Mouse (Mus musculus): ENCODE data around the gene Pdpn. TPM values are rescaled to one million over a fixed set of nuclear protein-coding genes. Genes with fewer than 3 reads are reported as not detected.
"Not testable (repeated sequence)": the region's sequence is repeated elsewhere in the genome, so short reads cannot be mapped to it uniquely, and the experiment has no call there.

Pdpn gene
- total RNA-seq (2012; rRNA removed) (not detected in 2 replicates), total RNA-seq (2014; rRNA removed) (not detected in 2 replicates), polyA plus RNA-seq (2012; ENCODE audit: insufficient read length, low read depth) (not detected in 2 replicates)

- Histone ChIP-seq H3K4me1 (ENCODE audit: control insufficient read depth in 1 of 2, insufficient read depth in 2 of 2) (no peaks in the 10 kb centered on the region), H3K9ac (ENCODE audit: insufficient read depth, low read depth) (no peak within 1 kb of the TSS), H3K27me3 (replicated peaks) (peaks cover 19% of the 10 kb centered on the region), H3K27ac (ENCODE audit: insufficient read depth, low read depth) (no peak within 1 kb of the TSS), H3K36me3 (replicated peaks in 1 of 2; ENCODE audit: control insufficient read depth in 1 of 2, insufficient read depth in 1 of 2, low read length in 1 of 2) (no peaks in the 10 kb centered on the region), H3K4me3 (replicated peaks in 1 of 3; ENCODE audit: low read depth in 2 of 3, low read length in 2 of 3, poor library complexity in 1 of 3) (no peak within 1 kb of the TSS), H3K79me2 (replicated peaks; ENCODE audit: control insufficient read depth, extremely low read depth, insufficient read depth, poor library complexity, severe bottlenecking) (no peaks in the 10 kb centered on the region), H3K9me3 (replicated peaks; ENCODE audit: low read length) (peaks cover 2% of the 10 kb centered on the region), H3K4me2 (ENCODE audit: insufficient read depth, low read depth, poor library complexity, severe bottlenecking) (no peak within 1 kb of the TSS)
- in situ Hi-C loops (cut with MboI; ENCODE audit: low pct_ligation_motif_present, low pct_unique_long_range_greater_than_20kb, low sequenced_read_pairs) (no loop called here), dilution Hi-C loops (cut with MboI; ENCODE audit: extremely low pct_ligation_motif_present, extremely low pct_unique_long_range_greater_than_20kb, low sequenced_read_pairs) (no loop called here)
- no peak for DNase-seq (ENCODE audit: extremely low read depth)
- no peak for TF ChIP-seq GABPA (IDR thresholded peaks at IDR 0.05; ENCODE audit: insufficient replicate concordance, low read depth, low read length)
These were observed at the start of gene Pdpn for GRCm38 (mm10) chr4:143299325-143300070. Pdpn (minus strand) TSS chr4:143299564.

GRCm38 (mm10) chr4:143348678-143349077 is 49.3 kb upstream of the Pdpn start:
- Histone ChIP-seq H3K4me2 (ENCODE audit: insufficient read depth, low read depth, poor library complexity, severe bottlenecking) (no peak overlapping the region), H3K79me2 (replicated peaks; ENCODE audit: control insufficient read depth, extremely low read depth, insufficient read depth, poor library complexity, severe bottlenecking) (no peaks in the 10 kb centered on the region), H3K27ac (ENCODE audit: insufficient read depth, low read depth) (no peak overlapping the region), H3K9ac (ENCODE audit: insufficient read depth, low read depth) (no peak overlapping the region), H3K4me3 (replicated peaks in 1 of 3; ENCODE audit: low read depth in 2 of 3, low read length in 2 of 3, poor library complexity in 1 of 3) (no peak overlapping the region), H3K9me3 (replicated peaks; ENCODE audit: low read length) (peaks cover 31% of the 10 kb centered on the region), H3K36me3 (replicated peaks in 1 of 2; ENCODE audit: control insufficient read depth in 1 of 2, insufficient read depth in 1 of 2, low read length in 1 of 2) (no peaks in the 10 kb centered on the region), H3K27me3 (replicated peaks) (peaks cover 2% of the 10 kb centered on the region), H3K4me1 (ENCODE audit: control insufficient read depth in 1 of 2, insufficient read depth in 2 of 2) (no peaks in the 10 kb centered on the region)
- TF ChIP-seq MAZ (IDR thresholded peaks at IDR 0.05; ENCODE audit: low read depth, low read length) (no peak), ZMIZ1 (IDR thresholded peaks at IDR 0.05; ENCODE audit: low read depth, low read length) (no peak), NRF1 (IDR thresholded peaks at IDR 0.05; ENCODE audit: low read depth, low read length) (no peak), HCFC1 (IDR thresholded peaks at IDR 0.05; ENCODE audit: low read depth, low read length) (no peak), KAT2A (IDR thresholded peaks at IDR 0.05; ENCODE audit: insufficient replicate concordance, low read length) (no peak)
- in situ Hi-C loops (cut with MboI; ENCODE audit: low pct_ligation_motif_present, low pct_unique_long_range_greater_than_20kb, low sequenced_read_pairs) = no loop called here
- dilution Hi-C loops (cut with MboI; ENCODE audit: extremely low pct_ligation_motif_present, extremely low pct_unique_long_range_greater_than_20kb, low sequenced_read_pairs) = no loop called here
- DNase-seq (ENCODE audit: extremely low read depth) = no peak

GRCm38 (mm10) chr4:143345491-143345890 is 46.1 kb upstream of the Pdpn start:
- H3K4me2 ChIP-seq (ENCODE audit: insufficient read depth, low read depth, poor library complexity, severe bottlenecking); H3K4me1 ChIP-seq (ENCODE audit: control insufficient read depth in 1 of 2, insufficient read depth in 2 of 2); H3K4me3 ChIP-seq (replicated peaks in 1 of 3; ENCODE audit: low read depth in 2 of 3, low read length in 2 of 3, poor library complexity in 1 of 3); H3K36me3 ChIP-seq (replicated peaks in 1 of 2; ENCODE audit: control insufficient read depth in 1 of 2, insufficient read depth in 1 of 2, low read length in 1 of 2); DNase-seq (ENCODE audit: extremely low read depth); H3K27me3 ChIP-seq (replicated peaks); H3K9ac ChIP-seq (ENCODE audit: insufficient read depth, low read depth); dilution Hi-C loops (cut with MboI; ENCODE audit: extremely low pct_ligation_motif_present, extremely low pct_unique_long_range_greater_than_20kb, low sequenced_read_pairs); H3K79me2 ChIP-seq (replicated peaks; ENCODE audit: control insufficient read depth, extremely low read depth, insufficient read depth, poor library complexity, severe bottlenecking); in situ Hi-C loops (cut with MboI; ENCODE audit: low pct_ligation_motif_present, low pct_unique_long_range_greater_than_20kb, low sequenced_read_pairs); H3K27ac ChIP-seq (ENCODE audit: insufficient read depth, low read depth): not testable (repeated sequence)
- peaks cover 35% of the 10 kb centered on the region for H3K9me3 ChIP-seq (replicated peaks; ENCODE audit: low read length)
